Mouse (Mus musculus): ENCODE data around the gene Rnf166.

DNA sequence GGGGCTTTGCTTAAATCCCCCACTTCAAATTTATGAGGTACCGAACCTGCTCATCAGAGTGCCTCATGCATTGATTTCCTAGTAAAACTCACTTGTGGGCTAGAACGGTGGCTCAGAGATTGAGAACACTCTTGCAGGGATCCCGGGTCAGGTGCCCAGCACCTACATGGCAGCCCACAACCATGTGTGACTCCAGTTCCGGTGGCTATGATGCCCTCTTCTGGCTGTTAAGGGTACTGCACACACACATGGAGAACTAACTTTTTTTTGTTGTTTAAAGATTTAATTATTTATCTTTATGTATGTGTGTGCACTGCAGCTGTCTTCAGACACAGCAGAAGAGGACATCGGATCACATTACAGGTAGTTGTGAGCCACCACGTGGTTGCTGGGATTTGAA lies 40.5 kb downstream of the Rnf166 start:
- TF ChIP-seq RAD21 (IDR thresholded peaks at IDR 0.05; ENCODE audit: low read depth, low read length) (no peak; the same call in 1 of the 2 replicates), POLR2A (IDR thresholded peaks at IDR 0.05; ENCODE audit: low read depth, low read length) (no peak), CTCF (conservative IDR thresholded peaks at IDR 0.05 in 1 of 2, IDR thresholded peaks at IDR 0.05 in 1 of 2; ENCODE audit: low read depth in 2 of 2, low read length in 2 of 2) (peak; percentile 24 to 39; a peak in 3 of 4 replicates), KAT2A (IDR thresholded peaks at IDR 0.05; ENCODE audit: insufficient replicate concordance, low read length) (no peak), ZNF384 (IDR thresholded peaks at IDR 0.05; ENCODE audit: low read depth, low read length) (no peak), ETS1 (conservative IDR thresholded peaks at IDR 0.05; ENCODE audit: low read depth, low read length) (no peak), SIN3A (IDR thresholded peaks at IDR 0.05; ENCODE audit: low read length) (no peak), EP300 (IDR thresholded peaks at IDR 0.05; ENCODE audit: low read length) (no peak), NELFE (IDR thresholded peaks at IDR 0.05; ENCODE audit: low read depth, low read length) (no peak), SMC3 (IDR thresholded peaks at IDR 0.05; ENCODE audit: low read depth, low read length) (no peak), E2F4 (IDR thresholded peaks at IDR 0.05; ENCODE audit: insufficient replicate concordance, low read depth, low read length) (no peak)

Data from CH12.LX (cell line).